ENCODE assay signal across 9 mouse cellular contexts in the genomic region with DNA sequence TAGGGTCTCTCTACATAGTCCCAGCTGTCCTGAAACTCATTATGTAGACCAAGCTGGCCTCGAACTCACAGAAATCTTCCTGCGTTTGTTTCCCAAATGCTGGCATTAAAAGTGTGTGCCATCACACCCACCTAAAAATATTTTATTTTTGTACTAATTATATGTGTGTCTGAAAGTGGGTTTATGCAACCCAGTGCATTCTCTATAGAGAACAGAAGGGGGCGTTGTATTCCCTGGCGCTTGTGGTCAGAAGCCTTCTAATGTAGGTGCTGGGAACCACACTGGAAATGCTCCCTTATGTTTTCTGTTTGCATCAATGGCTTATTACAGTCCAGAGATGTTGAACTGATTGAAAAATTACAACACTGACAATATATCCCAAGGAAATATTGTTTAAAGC. TPM values are rescaled to one million over a fixed set of nuclear protein-coding genes. Genes with fewer than 3 reads are reported as not detected.
DNase-seq lines count a peak whose midpoint lies in the region; ATAC-seq lines count a peak whose summit lies in the region.
"Had no signal": no experiment of that assay in that cellular context is flagged by ENCODE, and none has a peak within 500 bp of the region (broad histone marks: within the 10 kb centered on the region; RNA-seq: fewer than 3 reads in every experiment).

No protein-coding gene starts in this region.

- no peaks in the 10 kb centered on the region for H3K36me3 ChIP-seq in intestine, embryonic 14.5 days (ENCODE audit: control insufficient read depth, insufficient read depth, low read length)
- no peaks in the 10 kb centered on the region for H3K36me3 ChIP-seq in intestine, embryonic 15.5 days
- H3K36me3 ChIP-seq in hindbrain, embryonic 12.5 days, result no peaks in the 10 kb centered on the region
- H3K36me3 ChIP-seq in midbrain, embryonic 13.5 days, result no peaks in the 10 kb centered on the region
- H3K36me3 ChIP-seq: embryonic facial prominence, embryonic 15.5 days had no signal

- no peak for ATAC-seq in intestine, embryonic 14.5 days (replicated peaks; ENCODE audit: low FRiP score, low TSS enrichment, low read depth)
- no peak for ATAC-seq in intestine, embryonic 15.5 days
- no peak for ATAC-seq in hindbrain, embryonic 12.5 days (ENCODE audit: low FRiP score)
- ATAC-seq in midbrain, embryonic 13.5 days, result no peak

- H3K4me2 ChIP-seq in intestine, embryonic 14.5 days (ENCODE audit: low read length), result peak overlapping the region; percentile 95
- H3K4me2 ChIP-seq in intestine, embryonic 15.5 days (replicated peaks), result no peak overlapping the region
- peak overlapping the region; percentile 89 for H3K4me2 ChIP-seq in hindbrain, embryonic 12.5 days (replicated peaks)
- peak overlapping the region; percentile 86; the same call in 1 of the 2 replicates for H3K4me2 ChIP-seq in midbrain, embryonic 13.5 days (replicated peaks)

- no peaks in the 10 kb centered on the region for H3K9me3 ChIP-seq in intestine, embryonic 14.5 days (ENCODE audit: control insufficient read depth, low read length)
- H3K9me3 ChIP-seq in intestine, embryonic 15.5 days, result no peaks in the 10 kb centered on the region
- H3K9me3 ChIP-seq in hindbrain, embryonic 12.5 days (replicated peaks), result no peaks in the 10 kb centered on the region
- H3K9me3 ChIP-seq in midbrain, embryonic 13.5 days, result no peaks in the 10 kb centered on the region
- H3K9me3 ChIP-seq: embryonic facial prominence, embryonic 15.5 days had no signal

- H3K4me3 ChIP-seq in intestine, embryonic 14.5 days (ENCODE audit: low read depth, low read length), result no peak overlapping the region
- no peak overlapping the region for H3K4me3 ChIP-seq in intestine, embryonic 15.5 days (replicated peaks)
- H3K4me3 ChIP-seq in hindbrain, embryonic 12.5 days, result no peak overlapping the region
- H3K4me3 ChIP-seq in midbrain, embryonic 13.5 days (replicated peaks), result 0 out of 2 replicates have a peak overlapping the region, but pooled peaks have one; percentile 12

- WGBS in intestine, embryonic 14.5 days, result 60% methylated on average over 4 of the region's 4 CpGs
- WGBS in intestine, embryonic 15.5 days, result 57% methylated on average over 4 of the region's 4 CpGs
- WGBS in hindbrain, embryonic 12.5 days, result 51% methylated on average over 4 of the region's 4 CpGs
- 50% methylated on average over 4 of the region's 4 CpGs for WGBS in midbrain, embryonic 13.5 days

- no peak overlapping the region for H3K27ac ChIP-seq in intestine, embryonic 14.5 days (ENCODE audit: low read depth)
- H3K27ac ChIP-seq in intestine, embryonic 15.5 days, result no peak overlapping the region
- no peak overlapping the region for H3K27ac ChIP-seq in hindbrain, embryonic 12.5 days
- H3K27ac ChIP-seq in midbrain, embryonic 13.5 days, result no peak overlapping the region

- no peaks in the 10 kb centered on the region for H3K4me1 ChIP-seq in intestine, embryonic 14.5 days (replicated peaks; ENCODE audit: control insufficient read depth, insufficient read depth, low read length)
- 0 out of 2 replicates have a peak, but pooled peaks cover 2% of the 10 kb centered on the region for H3K4me1 ChIP-seq in intestine, embryonic 15.5 days (replicated peaks)
- H3K4me1 ChIP-seq in hindbrain, embryonic 12.5 days, result no peaks in the 10 kb centered on the region
- H3K4me1 ChIP-seq in midbrain, embryonic 13.5 days (replicated peaks), result peaks cover 15% of the 10 kb centered on the region

- no peak for DNase-seq in intestine, embryonic 14.5 days (ENCODE audit: low spot score)
- peak; percentile 65 for DNase-seq in NIH3T3 (ENCODE audit: low read depth)
- DNase-seq in frontal cortex, adult 2 months (ENCODE audit: extremely low spot score in 1 of 2, low spot score in 1 of 2), result no peak
- no peak for DNase-seq in adrenal gland, postnatal 10 days
- DNase-seq in thymus, adult 18-20 months, result no peak

- H3K9ac ChIP-seq in intestine, embryonic 14.5 days (ENCODE audit: low read length), result no peak overlapping the region
- H3K9ac ChIP-seq in intestine, embryonic 15.5 days, result no peak overlapping the region
- no peak overlapping the region for H3K9ac ChIP-seq in hindbrain, embryonic 12.5 days
- no peak overlapping the region for H3K9ac ChIP-seq in midbrain, embryonic 13.5 days (replicated peaks)

- 0 out of 2 replicates have a peak, but pooled peaks cover 4% of the 10 kb centered on the region for H3K27me3 ChIP-seq in intestine, embryonic 14.5 days (replicated peaks; ENCODE audit: control insufficient read depth, insufficient read depth, low read length)
- no peaks in the 10 kb centered on the region for H3K27me3 ChIP-seq in intestine, embryonic 15.5 days (replicated peaks)
- H3K27me3 ChIP-seq in hindbrain, embryonic 12.5 days, result peaks cover 6% of the 10 kb centered on the region; the same call in 1 of the 2 replicates
- H3K27me3 ChIP-seq in midbrain, embryonic 13.5 days, result 0 out of 2 replicates have a peak, but pooled peaks cover 6% of the 10 kb centered on the region
- H3K27me3 ChIP-seq: embryonic facial prominence, embryonic 15.5 days had no signal

RNA-seq across cellular contexts. Expression of a gene that starts 0.5 kb away (rescaled TPM):
- 4.2 and 4.6 TPM in 2 replicates for polyA plus RNA-seq in intestine, embryonic 14.5 days (2014; fragmentation: Nextera tagmentation; extraction: Ambion mirVana)
- polyA plus RNA-seq in intestine, embryonic 15.5 days (2015; fragmentation: Nextera tagmentation; extraction: Ambion mirVana), result 5.1 and 5.5 TPM in 2 replicates
- polyA plus RNA-seq in hindbrain, embryonic 12.5 days (2016; fragmentation: Nextera tagmentation; extraction: Ambion mirVana), result 6.2 and 6.3 TPM in 2 replicates
- polyA plus RNA-seq in midbrain, embryonic 13.5 days (2015; fragmentation: Nextera tagmentation; extraction: Ambion mirVana), result 8.7 and 10.2 TPM in 2 replicates
- polyA plus RNA-seq in frontal cortex, adult 2 months (2012; rRNA removed), result 28.1 and 29.7 TPM in 2 replicates
- total RNA-seq in adrenal gland, postnatal 10 days (2021), result 1 to 10 TPM; 5.0 to 8.5 TPM

RNA-seq across cellular contexts. Expression of a gene that starts 5.8 kb away (rescaled TPM):
- 22.3 and 23.5 TPM in 2 replicates for polyA plus RNA-seq in intestine, embryonic 14.5 days (2014; fragmentation: Nextera tagmentation; extraction: Ambion mirVana)
- 16.8 and 18.3 TPM in 2 replicates for polyA plus RNA-seq in intestine, embryonic 15.5 days (2015; fragmentation: Nextera tagmentation; extraction: Ambion mirVana)
- 28.6 and 33.4 TPM in 2 replicates for polyA plus RNA-seq in hindbrain, embryonic 12.5 days (2016; fragmentation: Nextera tagmentation; extraction: Ambion mirVana)
- polyA plus RNA-seq in midbrain, embryonic 13.5 days (2015; fragmentation: Nextera tagmentation; extraction: Ambion mirVana), result 34.6 and 38.6 TPM in 2 replicates
- polyA plus RNA-seq in frontal cortex, adult 2 months (2012; rRNA removed), result 18.2 and 21.0 TPM in 2 replicates
- 10 to 100 TPM; 25.0 to 31.9 TPM for total RNA-seq in adrenal gland, postnatal 10 days (2021)

RNA-seq across cellular contexts. Expression of a gene that starts 31.9 kb away (rescaled TPM):
- polyA plus RNA-seq in intestine, embryonic 14.5 days (2014; fragmentation: Nextera tagmentation; extraction: Ambion mirVana), result 36.0 and 38.3 TPM in 2 replicates
- 32.6 and 32.8 TPM in 2 replicates for polyA plus RNA-seq in intestine, embryonic 15.5 days (2015; fragmentation: Nextera tagmentation; extraction: Ambion mirVana)
- polyA plus RNA-seq in hindbrain, embryonic 12.5 days (2016; fragmentation: Nextera tagmentation; extraction: Ambion mirVana), result 59.1 and 61.0 TPM in 2 replicates
- polyA plus RNA-seq in midbrain, embryonic 13.5 days (2015; fragmentation: Nextera tagmentation; extraction: Ambion mirVana), result 72.0 and 74.9 TPM in 2 replicates
- 74.6 and 83.2 TPM in 2 replicates for polyA plus RNA-seq in frontal cortex, adult 2 months (2012; rRNA removed)
- total RNA-seq in adrenal gland, postnatal 10 days (2021), result 10 to 100 TPM; 37.2 to 40.6 TPM
